Mouse (Mus musculus) urinary bladder, adult 18-20 months (tissue): ENCODE results near the gene Gm20390.

Experiments used
- DNase-seq, 2 experiments: peaks; one replicate each; pipeline ENCODE4 v3.0.0; 2022; ENCODE audit warnings: low spot score in 2 of 2, mixed read lengths in 2 of 2

Gene Gm20390

DNA sequence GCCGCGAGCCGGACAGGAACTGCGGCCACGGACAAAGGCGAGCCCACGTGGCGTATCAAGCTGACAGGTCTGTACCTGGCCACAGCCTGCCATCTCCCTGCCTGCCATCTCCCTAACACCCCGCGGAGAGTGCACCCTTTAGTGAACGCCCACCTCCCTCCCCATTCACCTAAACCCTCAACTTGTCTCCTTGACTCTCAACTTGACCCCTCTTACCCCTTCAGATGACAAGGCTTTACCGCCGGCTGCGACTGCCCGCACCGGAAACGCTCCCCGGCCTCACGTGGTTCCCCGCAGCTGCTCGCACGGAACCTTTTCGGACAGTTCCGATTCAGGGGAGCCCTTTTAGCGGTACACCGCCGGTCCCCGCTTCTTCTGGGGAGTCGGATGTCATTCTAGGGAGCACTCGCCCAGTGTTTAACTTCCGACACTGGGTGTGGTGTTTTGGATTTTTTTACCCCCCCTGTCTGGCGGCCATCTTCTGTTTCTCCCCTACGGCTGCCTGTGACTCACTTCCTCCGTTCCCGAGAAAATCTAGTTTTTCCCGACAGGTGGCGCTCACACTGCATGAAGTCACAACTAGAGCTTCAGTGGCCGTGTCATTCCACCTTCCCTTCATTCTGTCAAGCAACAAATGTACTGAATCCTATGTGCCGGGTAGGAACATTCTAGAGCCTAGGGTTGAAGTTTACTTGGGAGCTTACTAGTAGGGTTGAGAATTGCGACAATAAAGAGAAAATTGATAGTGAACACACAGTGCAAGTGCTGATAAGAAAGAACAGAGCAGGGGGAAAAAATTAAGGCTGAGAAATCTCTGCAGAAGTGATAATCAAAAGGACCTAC is at the start of gene Gm20390, which contains the start of gene Nme1:
Gene Gm20390 (minus strand): TSS at position 289 of the 843 bp plus-strand sequence.
Gene Nme1 (minus strand): TSS at position 517 of the 843 bp plus-strand sequence.
- peak; percentile 93 to 97 for DNase-seq

DNA sequence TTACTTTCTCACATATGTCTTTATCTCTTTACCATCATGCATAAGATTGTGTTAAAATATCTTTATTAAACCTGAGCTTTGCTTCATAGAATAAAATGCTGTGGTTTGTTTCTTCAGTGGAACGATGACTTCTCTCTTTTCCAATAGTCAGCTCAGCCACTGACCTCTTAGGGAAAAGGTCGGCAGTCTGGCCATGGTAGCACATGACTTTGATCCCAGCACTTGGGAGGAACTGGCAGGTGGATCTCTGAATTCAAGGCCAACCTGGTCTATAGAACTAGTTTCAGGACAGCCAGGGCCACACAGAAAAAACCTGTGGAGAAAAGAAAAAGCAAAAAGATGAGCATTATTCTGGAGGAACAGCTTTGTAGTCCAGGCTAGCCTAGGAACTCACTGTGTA is 35.3 kb upstream of the Gm20390 start:
- DNase-seq = no peak

DNA sequence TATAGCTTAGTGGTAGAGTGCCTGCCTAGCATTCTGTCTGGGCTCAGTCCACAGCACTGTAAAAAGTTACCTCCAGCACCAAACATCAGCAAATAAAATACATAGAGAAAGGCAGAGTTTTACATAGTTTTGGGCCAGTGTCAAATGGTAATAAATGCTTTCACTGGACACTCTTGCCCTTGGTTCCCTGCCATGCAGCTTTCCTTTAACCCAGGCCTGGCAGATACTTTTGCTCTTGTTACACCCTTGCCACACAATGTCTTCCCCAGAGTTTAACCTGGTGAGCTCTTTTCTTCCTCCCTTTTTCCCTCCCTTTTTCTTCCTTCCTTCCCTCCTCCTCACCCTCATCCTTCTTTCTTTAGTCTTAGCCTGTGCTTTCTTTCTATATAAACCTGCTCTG is 31.2 kb upstream of the Gm20390 start:
- no peak for DNase-seq

DNA sequence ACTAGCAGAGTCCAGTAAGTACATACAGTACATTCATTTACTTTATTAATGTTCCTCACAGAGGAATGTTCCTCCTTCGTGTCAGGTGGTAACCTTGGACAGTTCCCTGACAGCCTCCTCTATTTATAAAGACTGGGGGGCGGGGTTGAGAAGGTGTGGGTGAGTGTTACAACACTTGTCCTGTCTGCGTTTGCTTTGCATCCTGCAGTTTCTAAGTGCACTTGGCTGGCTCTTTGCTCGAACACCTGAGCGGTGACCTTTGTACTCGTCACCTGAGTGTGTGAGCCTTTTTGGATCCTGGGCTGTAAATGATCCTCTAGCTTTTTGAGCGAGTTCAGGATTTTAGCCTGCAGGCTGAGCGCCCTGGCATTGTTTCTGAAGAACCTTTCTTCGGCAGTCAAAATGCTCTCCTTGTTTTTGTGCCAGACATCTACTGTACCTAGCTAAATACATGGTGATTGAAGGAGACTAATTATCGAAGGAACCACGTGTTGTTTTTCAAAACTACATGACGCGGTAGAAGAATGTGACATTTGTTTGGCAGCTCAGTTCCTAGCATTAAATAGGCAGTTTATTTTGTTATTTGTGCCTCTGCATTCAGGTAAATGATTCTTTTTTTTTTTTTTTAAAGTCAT is 29.2 kb upstream of the Gm20390 start:
- peak in 1 of 2 experiments; percentile 20 for DNase-seq

DNA sequence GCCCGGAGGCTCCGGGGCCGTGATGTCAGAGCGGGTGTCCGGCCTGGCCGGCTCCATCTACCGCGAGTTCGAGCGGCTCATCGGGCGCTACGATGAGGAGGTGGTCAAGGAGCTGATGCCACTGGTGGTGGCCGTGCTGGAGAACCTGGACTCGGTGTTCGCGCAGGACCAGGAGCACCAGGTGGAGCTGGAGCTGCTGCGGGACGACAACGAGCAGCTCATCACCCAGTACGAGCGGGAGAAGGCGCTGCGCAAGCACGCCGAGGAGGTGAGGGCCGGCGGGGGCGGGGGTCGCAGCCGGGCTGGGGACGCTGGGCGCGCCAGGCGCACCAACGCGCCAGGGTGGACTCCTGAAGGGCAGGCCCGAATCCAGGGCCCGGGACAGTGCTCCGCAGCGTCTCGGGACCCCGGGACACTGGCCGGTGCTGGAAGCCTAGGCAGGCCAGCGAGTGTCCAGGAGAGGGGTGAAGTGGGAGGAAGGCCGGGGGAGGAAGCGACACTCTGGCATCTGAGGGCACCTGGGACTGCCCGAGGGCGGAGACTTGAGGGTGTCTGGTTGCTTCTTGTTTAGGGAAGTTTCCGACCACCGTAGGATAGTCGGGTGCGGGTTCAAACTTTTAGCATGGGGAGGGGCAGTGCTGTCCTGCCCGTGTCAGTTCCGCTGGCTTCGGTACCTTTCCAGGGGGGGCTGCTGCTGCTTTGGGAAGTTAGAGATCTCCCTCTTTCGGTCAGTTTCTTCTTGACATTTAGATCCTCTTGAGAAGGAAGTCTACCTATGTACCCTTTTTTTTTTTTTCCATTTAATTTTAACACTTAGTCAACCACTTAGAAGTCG is 28.4 kb upstream of the Gm20390 start:
- peak; percentile 13 to 51 for DNase-seq

DNA sequence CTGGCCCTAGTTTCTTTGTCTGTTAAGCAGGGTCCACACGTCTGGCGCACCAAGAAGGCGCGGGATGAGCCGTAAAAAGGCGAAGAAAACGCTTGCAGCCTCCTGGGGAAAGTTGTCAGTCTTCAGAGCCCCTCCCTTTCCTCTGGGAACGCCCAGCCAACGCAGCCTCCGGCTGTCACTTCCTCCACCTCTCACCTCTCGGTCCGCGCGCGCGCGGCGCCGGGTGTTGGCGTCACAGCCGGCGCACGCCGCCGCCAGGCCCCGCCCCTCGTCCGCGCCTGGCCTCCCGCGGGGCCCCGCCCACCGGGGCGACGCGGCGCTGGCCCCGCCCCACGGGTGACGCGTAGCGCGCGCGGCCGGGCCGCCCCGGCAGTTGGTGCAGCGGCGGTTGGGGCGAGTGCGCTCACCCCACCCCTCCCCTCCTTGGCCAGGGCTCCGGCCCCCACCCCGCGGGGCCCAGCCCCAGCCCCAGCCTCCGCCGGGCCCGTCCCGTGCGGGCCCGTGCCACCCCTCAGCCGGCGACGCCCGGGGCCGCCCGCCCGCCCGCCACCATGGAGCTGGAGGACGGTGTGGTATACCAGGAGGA is 27.7 kb upstream of the Gm20390 start, which contains the start of gene Spag9:
Gene Spag9 (plus strand): TSS at position 372 of the 586 bp plus-strand sequence.
- DNase-seq = peak; percentile 81 to 92

DNA sequence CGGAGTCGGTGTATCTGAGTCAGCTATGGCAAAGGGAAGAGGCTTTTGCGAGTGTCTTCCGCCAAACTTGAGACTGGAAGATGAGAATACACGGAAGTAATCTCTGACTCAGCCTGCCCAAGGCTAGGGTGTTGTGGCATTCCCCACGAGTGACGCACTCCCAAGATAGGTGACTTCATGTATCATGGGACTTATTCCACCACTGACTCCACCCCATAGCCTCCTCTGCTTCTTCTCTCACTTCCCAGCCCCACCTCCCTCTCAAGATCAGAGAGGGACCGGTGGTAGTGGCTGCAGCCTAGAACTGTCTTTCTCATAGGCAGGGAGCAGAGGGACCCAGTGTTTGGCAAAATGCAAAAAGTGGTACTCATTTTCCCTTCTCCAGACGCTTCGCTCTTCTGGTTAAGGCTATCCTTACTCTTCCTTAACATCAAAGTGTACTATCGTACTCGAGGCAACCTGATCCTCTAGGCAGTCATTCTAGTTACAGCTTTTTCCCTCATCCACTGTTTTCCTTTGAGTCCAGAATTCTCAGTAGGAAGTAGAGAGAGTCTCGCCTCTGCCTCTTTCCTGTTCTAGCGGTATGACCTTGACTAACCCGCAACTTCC is 27.1 kb upstream of the Gm20390 start:
- peak; percentile 66 to 89 for DNase-seq

DNA sequence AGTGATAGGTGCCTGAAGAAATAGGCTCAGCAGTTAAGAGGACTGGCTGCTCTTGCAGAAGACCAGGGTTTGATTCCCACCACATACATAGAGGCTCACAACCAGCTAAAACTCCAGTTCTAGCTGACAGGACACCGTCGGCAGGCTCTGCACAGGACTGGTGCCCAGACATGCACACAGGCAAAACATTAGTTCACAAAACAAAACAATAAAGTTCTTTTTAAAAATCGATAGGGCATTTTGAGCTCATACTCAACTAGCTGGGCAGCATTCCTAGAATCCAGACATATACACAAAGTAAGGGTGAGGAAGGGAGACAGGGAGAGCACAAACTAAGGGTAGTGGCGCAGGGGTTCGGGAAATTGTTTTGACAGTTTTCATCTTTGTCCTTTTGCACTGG is 26.4 kb upstream of the Gm20390 start:
- DNase-seq = peak in 1 of 2 experiments; percentile 18

DNA sequence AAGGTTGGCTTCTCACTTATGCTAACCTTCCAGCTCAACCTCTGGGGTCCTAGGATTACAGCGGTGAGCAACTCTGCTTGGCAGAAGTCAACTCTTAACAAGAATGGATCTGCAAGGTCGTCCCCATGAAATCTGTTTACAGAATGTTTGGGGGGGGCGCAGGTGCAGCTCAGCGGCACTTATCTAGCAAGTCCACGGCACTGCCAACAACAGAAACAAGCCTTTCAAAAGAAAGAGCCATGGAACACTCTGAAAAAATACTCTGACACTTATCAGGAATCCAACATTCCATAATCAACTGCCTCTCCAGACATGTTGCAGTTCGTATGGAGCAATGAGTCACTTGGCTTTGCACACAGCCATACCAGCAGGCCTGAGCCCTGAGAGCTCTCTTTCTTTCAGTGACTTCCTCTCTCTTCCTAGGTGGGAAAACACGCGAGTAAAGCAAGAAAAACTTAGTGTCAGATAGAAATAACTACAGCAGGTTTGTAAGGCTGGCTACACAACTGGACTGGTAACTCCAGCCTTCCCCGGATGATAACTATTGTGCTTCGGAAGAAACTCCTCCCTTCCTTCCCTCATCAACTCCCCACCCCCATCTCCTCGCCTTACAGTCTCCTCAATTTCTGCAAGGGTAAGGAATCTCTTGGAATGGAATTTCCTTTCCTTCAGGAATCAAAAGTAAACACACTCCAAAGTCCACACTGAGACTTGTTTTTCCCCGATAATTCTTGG is 20.4 kb upstream of the Gm20390 start:
- no peak for DNase-seq

DNA sequence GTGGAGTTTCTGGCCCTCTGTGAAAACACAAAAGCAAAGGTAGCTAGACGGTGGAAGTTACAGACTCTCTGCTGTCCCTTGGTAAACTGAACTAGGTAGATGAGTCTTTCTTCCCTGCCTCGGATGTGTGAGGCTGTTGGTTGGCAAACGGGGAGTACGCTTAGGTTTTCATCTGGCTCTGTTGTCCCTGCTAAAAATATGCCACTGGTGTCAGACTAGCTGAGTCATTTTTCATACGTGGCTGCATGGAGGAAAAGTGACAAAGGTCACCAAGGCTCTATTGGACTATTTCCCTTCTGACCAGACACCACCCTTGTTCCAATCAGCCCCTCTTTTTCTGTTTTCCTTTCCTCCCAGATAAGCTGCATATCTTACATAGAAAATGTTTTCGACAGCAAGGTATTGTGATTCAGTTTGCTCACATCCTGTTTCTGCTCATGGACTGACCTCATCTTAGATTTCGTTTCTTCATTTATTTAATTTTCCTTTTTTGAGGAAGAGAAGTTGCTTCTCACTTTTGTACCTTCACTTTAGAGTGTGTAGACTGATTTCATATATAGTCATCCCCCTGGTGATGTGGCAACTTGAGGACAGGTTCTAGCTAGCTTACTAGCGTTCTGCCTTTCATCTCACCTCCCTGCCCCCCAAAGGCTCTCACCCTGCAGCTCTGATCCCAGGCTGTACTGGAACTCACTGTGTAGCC is 19.7 kb upstream of the Gm20390 start:
- DNase-seq = no peak

DNA sequence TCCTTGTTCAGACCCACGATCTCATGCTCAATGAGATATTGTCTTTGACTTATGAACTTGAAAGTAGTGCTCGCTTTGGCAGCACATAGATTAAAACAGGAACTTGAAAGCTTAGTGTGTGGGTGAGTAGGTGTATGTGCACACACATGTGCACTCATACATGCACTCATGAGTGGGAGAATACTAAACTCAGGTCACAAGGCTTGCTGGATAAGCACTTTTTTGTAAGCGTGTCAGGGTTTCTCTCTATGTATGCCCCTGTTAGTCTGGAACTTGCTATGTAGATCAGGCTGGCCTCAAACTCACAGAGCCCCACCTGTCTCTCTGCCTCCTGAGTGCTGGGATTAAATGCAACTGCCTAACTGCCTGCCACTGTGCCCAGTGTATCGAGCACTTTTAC is 18.9 kb upstream of the Gm20390 start:
- DNase-seq = no peak

DNA sequence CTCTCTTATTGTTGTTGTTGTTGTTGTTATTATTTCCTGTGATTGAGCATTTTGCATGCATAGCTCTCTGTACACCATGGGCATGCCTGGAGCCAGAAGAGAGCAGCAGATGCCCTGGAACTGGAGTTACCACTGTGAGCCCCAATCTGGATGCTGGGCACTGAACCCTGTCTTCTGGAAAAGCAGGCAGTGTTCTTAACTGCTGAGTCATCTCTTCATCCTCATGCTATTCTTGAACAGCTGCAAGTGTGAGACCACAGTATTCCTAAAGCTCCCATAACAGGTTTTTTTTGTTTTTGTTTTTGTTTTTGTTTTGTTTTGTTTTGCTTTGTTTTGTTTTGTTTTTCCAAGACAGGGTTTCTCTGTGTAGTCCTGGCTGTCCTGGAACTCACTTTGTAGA is 18.2 kb upstream of the Gm20390 start:
- DNase-seq = no peak

DNA sequence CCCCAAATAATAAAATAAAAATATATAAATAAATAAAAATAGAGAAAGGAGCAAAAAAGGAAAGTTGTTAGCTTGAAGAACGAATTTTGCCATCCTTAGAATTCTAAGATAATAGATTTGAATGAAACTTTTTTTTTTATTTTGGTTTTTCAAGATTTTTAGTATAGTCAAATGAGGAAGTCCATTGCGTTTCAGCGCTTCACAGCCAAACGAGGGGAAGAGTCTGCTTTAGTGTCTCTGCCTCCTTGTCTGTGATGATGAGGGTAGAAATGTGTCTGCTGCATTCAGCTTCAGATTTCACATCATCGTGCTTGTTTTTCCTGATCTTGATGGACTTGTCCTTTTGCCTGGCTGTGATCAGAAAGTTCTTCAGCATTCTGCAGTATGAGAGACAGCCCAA is 17.2 kb upstream of the Gm20390 start:
- no peak for DNase-seq

DNA sequence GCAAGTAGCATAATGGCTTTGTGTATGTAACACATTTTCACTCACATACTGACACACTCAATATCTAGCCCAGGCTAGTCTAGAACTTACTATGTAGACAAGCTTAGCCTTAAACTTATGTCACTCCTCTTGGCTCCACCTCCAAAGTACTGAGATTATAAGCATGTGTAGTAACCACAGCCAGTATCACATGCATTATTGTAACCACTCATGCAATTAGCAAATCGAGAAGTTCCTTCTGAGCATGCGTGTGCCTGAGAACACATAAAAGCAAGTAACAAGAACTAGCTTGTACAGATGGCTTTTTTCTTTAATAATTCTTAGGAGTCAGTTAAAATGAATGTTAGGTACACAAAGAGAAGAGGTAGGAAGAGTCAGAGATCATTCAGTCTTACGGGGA is 16.5 kb upstream of the Gm20390 start:
- no peak for DNase-seq

DNA sequence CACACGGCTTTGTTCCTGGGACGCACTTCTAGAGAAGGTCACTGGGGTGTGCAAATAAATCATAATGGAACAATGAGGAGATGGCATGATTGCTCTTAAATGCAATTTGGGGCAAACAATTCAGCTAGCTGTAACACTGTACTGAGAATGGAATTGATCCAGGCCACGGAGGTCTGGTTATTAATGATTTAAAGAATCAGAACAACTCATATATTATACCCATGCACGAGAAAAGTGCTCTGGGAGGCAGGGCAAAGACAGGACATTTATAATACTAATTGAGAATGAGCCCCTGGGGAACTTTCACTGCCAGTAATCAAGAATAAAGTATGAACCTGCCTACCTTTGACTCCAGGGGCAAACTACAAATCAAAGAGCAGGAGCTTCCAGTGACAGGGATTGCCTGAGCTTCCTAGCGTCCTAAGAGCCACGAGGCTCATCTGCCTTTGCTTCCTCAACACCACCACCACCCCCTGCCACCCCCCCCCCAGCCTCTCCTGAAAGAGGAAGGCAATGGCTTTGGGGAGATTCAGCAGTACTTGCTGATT is 11.5 kb upstream of the Gm20390 start:
- no peak for DNase-seq

DNA sequence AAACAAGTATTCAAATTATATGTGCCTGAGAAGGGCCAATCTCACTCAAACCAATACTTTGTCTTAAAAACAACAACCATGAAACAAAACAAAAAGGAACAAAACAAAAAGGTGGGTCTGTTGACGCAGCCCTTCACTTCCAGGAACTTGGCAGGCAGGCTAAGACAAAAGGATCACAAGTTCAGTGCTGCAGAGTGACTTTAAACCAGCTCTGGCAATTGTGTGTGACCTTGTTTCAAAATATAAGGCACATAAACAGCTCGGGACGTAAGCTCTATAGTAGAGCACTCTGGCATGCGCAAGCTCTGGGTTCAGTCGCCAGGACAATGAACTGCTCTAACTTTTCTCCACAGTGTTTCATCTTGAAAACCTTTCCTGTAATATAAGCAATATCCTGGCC is 4.9 kb upstream of the Gm20390 start:
- no peak for DNase-seq

DNA sequence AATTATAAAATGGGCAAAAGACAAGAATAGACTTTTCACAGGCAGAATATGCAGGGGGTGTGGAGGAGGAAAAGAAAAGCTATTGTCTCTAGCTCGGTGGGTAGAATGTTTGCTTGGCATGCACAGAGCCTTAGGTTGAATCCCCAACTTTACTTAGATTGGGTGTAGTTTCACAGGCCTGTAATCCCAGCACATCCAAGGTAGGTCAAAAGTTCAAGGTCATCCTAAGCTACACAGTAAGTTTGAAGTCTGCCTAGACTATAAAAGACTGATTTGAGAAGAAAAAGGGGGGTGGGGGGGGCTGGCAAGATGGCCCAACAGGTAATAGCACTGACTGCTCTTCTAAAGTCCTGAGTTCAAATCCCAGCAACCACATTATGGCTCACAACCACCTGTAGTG is 1.7 kb upstream of the Gm20390 start:
- no peak for DNase-seq

DNA sequence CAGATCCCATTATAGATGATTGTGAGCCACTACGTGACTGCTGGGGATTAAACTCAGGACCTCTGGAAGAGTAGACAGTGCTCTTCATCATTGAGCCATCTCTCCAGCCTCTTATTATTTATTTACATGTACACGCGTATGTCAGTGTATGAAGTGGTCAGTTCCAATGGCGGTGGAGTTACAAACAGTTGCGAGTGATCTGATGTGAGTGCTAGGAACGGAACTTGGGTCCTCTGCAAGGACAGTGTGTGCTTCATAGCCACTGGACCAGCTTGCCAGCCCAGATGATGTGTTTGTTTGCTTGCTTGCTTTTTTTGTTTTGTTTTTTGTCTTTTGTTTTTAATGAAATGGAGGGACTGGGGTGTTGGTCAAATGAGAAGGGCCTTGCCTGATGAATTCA is 1.1 kb upstream of the Gm20390 start:
- DNase-seq = no peak

DNA sequence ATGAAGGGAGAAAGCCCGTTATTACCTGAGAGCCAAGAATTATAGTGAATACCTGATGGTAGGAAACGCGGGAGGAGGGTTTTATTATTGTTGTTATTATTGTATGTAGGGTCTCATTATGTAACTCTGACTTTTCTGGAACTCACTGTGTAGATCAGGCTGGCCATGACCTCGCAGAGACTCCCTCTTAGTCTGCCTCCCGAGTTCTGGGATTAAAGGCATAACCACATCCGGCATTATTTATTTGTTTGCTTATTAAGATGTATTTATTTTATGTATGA is 695 bp upstream of the Gm20390 start:
- DNase-seq = no peak

DNA sequence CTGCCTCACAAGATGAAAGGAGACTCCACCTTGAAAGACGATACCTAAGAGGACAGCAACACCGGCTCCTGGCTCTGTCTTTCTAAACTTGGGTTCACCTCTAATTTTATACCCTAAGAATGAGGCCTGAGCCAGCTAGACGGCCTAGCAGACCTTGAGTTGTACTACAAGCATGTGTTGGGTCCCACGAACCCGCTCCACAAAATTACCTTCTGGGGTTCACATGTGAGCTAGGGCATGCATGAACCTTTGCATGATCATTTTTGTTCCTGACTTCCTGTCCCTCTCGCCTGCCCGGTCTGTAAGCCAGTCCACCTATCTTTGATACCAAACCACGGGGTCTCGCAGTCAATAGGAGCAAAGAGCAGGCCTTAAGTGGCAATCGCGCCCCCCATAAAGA is 712 bp downstream of the Gm20390 start:
- no peak for DNase-seq
